Mouse (Mus musculus): ENCODE results near the gene Zbtb37. TPM values are rescaled to one million over a fixed set of nuclear protein-coding genes. Genes with fewer than 3 reads are reported as not detected.
"Not testable (repeated sequence)": the region's sequence is repeated elsewhere in the genome, so short reads cannot be mapped to it uniquely, and the experiment has no call there.

Zbtb37 gene
- total RNA-seq, 1 experiment from 2014 or later, result 13.1 TPM

GRCm38 (mm10) chr1:160985477-160985876 lies 49.2 kb downstream of the Zbtb37 start:
- no peak for ATAC-seq (replicated peaks; ENCODE audit: insufficient number of reproducible peaks, low FRiP score, low TSS enrichment, poor library complexity, severe bottlenecking)

- not testable (repeated sequence) for ATAC-seq (replicated peaks; ENCODE audit: insufficient number of reproducible peaks, low FRiP score, low TSS enrichment, poor library complexity, severe bottlenecking)
Observed at GRCm38 (mm10) chr1:160984731-160985130, 49.9 kb downstream of the Zbtb37 start.

DNA sequence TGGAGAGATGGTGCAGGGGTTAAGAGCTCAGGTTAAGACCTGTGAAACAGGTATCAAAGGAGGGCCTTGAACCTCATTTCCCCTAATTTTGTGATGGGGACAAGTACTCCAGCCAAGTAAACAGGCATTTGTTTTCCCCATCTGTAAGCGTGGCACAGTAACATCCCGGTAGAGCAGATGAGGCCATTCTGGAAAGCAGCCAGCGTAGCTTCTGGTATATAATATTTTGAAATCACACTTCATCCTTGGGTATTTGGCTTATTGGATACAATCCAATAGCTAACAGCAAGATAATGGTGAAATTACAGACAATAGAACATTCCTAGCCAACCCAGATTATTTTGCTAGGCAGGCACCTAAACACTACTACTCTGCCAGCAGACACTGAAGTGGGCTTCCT lies 51.8 kb downstream of the Zbtb37 start:
- ATAC-seq (replicated peaks; ENCODE audit: insufficient number of reproducible peaks, low FRiP score, low TSS enrichment, poor library complexity, severe bottlenecking), result no peak

- ATAC-seq (replicated peaks; ENCODE audit: insufficient number of reproducible peaks, low FRiP score, low TSS enrichment, poor library complexity, severe bottlenecking), result no peak
Observed at GRCm38 (mm10) chr1:160981337-160981736, 53.3 kb downstream of the Zbtb37 start.

DNA sequence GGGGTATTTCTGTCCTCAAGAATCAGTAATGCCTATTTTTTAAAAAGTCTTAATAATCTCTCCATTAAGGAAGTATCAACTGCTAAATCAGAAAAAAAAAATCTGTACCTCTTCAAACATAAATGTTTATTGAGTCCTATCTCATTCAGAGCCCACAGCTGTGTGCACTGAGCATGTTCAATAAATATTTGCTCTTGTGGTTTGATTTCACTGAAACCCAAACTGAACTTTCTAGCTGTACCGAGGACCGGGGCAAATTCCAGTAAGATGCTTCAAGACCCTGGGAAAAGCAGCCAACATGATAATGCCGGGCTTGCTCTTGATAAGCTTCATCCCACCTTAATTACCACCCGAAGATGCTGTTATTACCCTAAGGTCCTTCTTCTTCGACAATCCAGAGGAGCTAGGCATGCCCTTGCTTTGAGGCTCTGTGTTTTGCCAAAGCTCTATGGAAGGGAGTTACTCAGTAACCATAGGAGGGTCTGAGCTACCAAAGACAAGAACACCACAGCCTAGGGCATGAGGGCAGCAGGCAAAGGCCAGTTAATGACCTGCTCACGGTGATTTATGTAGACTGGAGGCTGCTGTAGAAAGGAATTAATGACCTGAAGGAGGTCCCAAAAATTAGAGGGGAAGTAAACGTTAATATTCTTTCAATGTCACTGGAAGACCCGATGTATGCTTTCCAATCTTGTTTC lies 54.0 kb downstream of the Zbtb37 start:
- ATAC-seq (replicated peaks; ENCODE audit: insufficient number of reproducible peaks, low FRiP score, low TSS enrichment, poor library complexity, severe bottlenecking), result no peak

DNA sequence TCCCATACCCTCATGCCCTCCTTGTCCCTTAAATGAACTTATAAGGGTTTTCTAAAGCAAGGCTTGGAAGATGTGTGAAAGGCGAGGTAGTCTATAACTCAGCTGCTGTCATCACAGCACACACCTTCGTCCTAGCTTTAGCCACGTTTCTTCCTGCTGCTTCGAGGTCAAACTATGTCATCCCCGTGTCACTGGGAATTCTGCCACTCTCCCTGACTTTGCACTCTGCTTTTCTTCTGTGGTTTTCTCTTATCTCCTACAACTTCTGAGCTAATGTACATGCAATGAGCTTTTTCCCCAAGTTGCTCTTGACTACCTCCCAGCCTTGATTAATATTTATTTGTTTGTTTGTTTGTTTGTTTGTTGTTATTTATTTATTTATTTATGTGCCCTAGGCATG lies 54.6 kb downstream of the Zbtb37 start:
- no peak for ATAC-seq (replicated peaks; ENCODE audit: insufficient number of reproducible peaks, low FRiP score, low TSS enrichment, poor library complexity, severe bottlenecking)

DNA sequence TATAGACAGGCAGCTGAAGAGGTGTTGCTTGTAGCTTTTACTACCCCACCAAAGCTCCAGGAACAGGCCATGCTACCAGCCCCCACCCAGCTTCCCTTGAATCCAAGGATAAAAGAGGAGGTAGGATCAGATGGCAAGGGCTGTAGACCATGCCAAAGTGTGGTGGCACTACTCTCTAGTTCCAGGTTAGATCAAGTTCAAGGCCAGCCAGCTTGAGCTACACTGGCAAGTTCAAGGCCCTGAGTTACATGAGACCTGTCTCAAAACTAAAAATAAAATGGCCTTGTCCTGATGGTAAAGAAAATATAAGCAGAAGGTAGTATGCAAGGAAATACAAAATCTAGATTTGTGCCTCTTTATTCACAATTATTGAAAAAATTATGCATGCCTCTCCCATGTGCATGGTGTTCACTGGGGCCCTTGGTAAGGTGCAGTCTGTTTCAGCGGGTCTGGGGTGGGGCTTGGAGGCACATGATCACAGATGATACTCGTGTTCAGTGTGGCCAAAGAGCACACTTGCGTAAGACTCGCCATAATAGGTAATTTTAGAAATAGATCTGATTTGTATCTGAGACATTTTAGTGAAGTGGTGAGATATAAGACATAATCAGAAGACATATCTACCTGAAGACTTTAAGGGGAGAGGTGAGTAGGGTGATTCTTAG lies 56.4 kb downstream of the Zbtb37 start, which contains the start of gene Serpinc1:
TSS of gene Serpinc1 (plus strand) at position 515 of the 665 bp plus-strand sequence.
- ATAC-seq (replicated peaks; ENCODE audit: insufficient number of reproducible peaks, low FRiP score, low TSS enrichment, poor library complexity, severe bottlenecking), result no peak

GRCm38 (mm10) chr1:160968643-160969042 lies 66.0 kb downstream of the Zbtb37 start:
- ATAC-seq (replicated peaks; ENCODE audit: insufficient number of reproducible peaks, low FRiP score, low TSS enrichment, poor library complexity, severe bottlenecking), result no peak

- no peak for ATAC-seq (replicated peaks; ENCODE audit: insufficient number of reproducible peaks, low FRiP score, low TSS enrichment, poor library complexity, severe bottlenecking)
Observed at GRCm38 (mm10) chr1:160967268-160967667, 67.4 kb downstream of the Zbtb37 start.

GRCm38 (mm10) chr1:160963199-160963598 lies 71.5 kb downstream of the Zbtb37 start:
- ATAC-seq (replicated peaks; ENCODE audit: insufficient number of reproducible peaks, low FRiP score, low TSS enrichment, poor library complexity, severe bottlenecking), result no peak

Other genes with a start within 250 kb of the Zbtb37 start
- 136 to 229 TPM (median 184 TPM) in 3 replicates for gene Rabgap1l, start 241.6 kb downstream of the Zbtb37 start, total RNA-seq (2017)
- 28.3 to 44.1 TPM (median 33.3 TPM) in 3 replicates for gene Rc3h1, start 128.4 kb downstream of the Zbtb37 start, total RNA-seq (2017)
- gene Serpinc1, start 56.3 kb downstream of the Zbtb37 start, total RNA-seq (2017), result 0.64 to 7.9 TPM (median 0.68 TPM) in 3 replicates
- gene Dars2, start 35.8 kb upstream of the Zbtb37 start, total RNA-seq (2017), result 5.7 to 12.4 TPM (median 8.2 TPM) in 3 replicates
- gene Cenpl, start 35.9 kb upstream of the Zbtb37 start, total RNA-seq (2017), result 3.1 to 6.8 TPM (median 4.9 TPM) in 3 replicates
- gene Klhl20, start 96.7 kb upstream of the Zbtb37 start, total RNA-seq (2017), result 17.1 to 39.8 TPM (median 20.9 TPM) in 3 replicates
- not detected in 3 replicates for gene Ankrd45, start 107.8 kb upstream of the Zbtb37 start, total RNA-seq (2017)
- 2.5 TPM in 1 of 3 replicates, not detected in the others for gene Tex50, start 124.5 kb upstream of the Zbtb37 start, total RNA-seq (2017)
- gene Prdx6, start 216.4 kb upstream of the Zbtb37 start, total RNA-seq (2017), result 147 to 194 TPM (median 189 TPM) in 3 replicates

Data from monocyte, adult 5-6 weeks (primary cell).